Mouse (Mus musculus): ENCODE data around the gene Ppp6r2. TPM values are rescaled to one million over a fixed set of nuclear protein-coding genes. Genes with fewer than 3 reads are reported as not detected.

Gene Ppp6r2
- total RNA-seq, 2 experiments from 2014 or later, result 64.2 to 70.0 TPM

DNA sequence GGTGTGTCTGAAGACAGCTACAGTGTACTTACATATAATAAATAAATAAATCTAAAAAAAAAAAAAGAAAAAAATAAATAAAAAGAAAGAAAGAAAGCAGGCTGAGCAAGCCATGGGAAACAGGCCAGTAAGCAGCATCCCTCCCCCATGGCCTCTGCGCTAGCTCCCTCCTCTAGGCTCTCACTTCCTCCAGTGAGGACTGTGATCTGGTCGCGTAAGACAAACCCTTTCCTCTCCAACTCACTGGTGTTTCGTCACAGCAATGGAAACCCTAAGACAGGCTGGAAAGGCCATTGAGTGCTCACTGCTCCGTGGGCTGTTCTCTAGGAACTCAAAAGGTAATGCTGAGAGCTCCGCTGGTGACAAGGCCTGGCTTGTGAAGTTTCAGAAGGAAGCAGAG is 37.7 kb downstream of the Ppp6r2 start:
- no peak for DNase-seq (ENCODE audit: low spot score in 2 of 2)

DNA sequence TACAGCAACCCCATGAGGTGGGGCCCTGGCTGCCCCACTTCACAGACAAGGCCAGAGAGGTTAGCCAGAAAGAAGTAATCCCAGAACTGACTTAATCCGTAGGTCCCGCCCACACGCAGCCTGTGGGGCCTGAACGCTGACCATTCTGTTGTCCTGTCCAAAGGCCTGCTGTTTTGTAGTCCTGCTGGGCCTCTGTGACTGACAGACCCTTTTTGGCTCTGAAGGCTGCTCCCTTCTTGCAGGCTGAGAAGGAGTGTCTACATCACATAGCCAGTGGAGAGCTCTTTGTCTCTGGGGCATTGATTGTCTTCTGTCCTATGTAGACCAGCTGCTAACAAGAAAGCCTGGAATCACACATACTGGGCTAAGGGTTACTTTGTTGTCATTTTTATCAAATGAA is 44.0 kb downstream of the Ppp6r2 start:
- no peak for DNase-seq (ENCODE audit: low spot score in 2 of 2)

DNA sequence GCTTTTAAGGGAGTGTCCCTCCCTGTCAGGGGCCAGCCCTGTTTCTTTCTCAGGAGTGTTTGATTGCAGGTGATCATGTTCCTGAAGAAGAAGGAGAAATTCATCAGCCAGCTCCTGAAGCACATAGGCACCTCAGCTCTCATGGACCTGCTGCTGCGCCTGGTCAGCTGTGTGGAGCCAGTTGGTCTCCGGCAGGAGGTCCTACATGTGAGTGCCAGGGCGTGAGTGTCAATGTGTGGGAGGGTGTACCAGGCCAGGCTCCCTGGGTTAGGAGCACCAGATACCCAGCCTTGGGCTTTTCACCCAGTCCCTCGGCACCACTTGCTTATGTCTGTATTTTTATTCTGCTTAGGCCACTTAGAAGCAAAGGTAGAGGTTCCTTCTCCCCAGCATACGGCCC is 47.6 kb downstream of the Ppp6r2 start:
- no peak for DNase-seq (ENCODE audit: low spot score in 2 of 2)

DNA sequence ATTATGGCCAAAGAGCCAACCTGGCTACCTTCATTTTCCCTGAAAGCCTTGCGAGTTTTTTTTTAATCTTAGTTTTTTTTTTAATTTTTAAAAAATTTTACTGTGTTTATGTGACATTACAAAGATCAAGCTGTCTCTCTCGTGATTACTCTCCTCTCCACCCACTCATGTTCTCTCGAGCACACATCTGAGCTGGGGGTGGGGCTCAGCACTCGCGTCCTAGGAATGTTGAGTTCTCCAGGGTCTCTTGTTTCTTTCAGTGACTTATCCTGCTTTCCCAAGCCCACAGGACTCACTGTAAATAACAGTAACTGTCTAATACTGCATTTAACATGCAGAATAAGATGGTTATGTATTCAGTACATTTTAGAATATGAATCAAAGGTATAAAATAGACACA is 53.1 kb downstream of the Ppp6r2 start:
- no peak for DNase-seq (ENCODE audit: low spot score in 2 of 2)

DNA sequence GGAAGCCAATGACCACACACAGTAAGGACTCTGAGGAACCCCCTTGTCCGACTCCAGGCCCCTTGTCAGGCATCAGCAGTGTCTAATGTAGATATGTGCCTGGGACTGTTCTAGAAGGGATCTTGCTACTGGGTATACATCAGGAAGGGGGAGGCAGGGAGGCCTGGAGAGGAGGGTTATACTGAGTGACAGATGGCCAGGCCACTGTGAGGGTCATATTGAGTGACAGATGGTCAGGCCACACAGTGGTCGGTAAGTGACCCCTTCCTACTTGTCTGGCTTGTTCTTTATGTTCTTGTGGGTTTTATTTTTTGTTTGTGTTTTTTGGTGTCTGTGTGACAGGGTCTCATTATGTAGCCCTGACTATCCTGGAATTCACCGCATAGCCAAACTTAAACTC is 64.1 kb downstream of the Ppp6r2 start:
- no peak for DNase-seq (ENCODE audit: low spot score in 2 of 2)

DNA sequence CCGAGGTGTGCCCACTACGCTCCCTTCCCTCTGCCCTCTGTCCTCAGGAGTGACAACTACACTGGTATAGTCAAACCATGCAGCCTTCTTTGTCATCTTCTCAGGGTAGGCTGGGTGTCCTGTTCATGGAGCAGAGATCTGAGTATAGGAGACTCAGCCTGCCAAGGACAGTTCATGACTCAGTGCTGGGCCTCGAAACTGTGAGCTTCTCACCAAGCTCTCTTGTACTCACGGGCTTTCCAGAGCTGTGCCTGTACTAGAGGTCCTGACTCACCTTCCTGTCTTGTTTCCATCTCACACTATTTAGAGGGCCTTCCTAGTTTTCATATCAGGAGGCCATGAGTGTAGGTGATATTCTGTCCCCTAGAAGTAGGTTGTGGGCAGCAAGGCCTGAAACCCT is 66.0 kb downstream of the Ppp6r2 start:
- DNase-seq (ENCODE audit: low spot score in 2 of 2), result no peak

DNA sequence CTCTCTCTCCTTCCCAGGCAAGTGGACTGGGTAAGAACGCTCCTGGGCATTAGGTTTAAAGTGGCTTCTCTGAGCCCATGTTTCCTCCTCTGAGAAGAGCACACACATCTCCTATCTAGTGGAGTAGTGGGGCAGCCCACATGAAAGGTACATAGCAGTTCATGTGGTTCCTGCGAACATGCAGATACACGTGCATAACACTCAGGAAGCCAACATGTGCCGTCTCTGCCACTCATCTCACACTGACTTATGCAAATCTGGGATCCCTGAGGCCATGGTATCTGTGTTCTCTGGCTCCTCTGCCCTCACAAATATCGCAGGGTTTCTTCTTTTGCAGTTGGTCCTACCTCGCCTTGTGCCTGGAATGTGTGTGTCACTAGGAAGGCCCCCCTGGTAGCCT is 71.2 kb downstream of the Ppp6r2 start:
- DNase-seq (ENCODE audit: low spot score in 2 of 2), result no peak

DNA sequence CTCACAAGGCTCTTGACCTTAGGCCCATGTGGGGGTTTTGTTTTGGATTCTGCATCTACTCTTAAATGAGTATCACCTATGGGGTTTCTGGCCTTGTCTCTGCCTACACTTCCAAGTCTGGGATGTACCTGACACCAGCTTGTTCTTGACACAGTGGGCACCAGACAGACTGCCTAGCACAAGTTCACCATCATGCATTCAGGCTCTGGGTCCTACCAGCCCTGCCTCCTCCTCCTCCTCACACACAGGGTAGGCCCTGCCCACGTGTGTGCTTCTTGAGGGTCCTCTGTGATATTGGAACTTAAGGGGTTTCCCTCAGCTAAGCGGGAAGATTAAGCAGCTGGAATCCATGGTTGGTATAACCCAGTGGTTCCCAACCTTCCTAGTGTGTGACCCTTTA is 72.7 kb downstream of the Ppp6r2 start:
- no peak for DNase-seq (ENCODE audit: low spot score in 2 of 2)

DNA sequence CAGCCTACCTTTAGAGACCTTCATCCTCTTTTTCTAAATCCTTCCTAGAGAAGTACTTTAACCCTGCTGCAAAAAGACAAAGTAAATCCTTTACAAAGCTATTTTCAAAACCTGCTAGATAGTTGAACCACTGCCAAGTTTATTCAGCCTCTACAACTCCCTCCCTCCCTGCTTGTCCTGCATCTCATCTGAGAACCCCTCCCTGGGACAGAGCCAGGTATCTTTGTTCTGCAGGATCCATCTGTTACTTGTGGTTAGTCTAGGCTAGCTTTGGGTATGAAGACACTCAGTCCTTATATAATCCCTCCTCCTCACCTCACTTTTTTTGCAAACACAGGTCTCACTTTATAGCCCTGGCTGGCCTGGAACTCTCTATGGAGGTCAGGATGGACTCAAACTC is 73.7 kb downstream of the Ppp6r2 start:
- no peak for DNase-seq (ENCODE audit: low spot score in 2 of 2)

DNA sequence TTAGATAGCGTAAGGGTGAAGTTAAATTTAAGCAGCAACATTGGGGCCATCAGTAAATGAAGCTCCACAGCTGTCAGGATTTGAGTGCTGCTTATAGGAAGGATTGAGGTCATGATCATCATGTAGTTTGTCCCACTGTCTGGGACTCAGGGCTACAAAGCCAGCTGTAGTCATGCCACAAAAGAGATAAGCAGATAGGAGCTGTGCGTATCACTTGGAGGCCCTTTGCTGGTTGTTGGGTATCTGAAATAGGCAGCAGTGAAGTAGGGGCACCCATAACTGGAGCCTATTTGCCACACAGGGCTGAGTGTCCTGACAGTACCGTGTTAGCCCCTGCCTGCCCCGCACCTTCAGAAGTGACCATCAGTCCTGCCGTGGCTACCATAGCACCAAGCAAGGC is 74.1 kb downstream of the Ppp6r2 start:
- no peak for DNase-seq (ENCODE audit: low spot score in 2 of 2)

DNA sequence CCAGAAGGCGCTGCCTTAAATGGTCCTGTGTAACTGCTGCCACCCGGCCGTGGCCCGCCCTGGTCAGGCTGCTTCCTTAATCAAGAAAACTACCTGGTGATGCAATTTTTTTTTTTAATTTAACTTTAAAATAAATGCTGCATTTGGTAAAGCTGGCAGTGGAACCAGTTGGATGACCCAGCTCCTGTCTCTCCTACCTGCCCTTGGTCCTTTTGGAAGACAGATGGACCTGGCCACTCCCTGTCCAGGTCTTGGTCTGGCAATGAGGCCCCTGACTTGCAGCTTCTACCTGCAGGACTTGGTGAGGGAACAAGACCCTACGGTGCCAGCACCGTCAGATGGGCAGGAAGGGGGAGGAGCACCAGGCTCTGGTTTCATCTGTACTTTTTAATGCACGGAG is 74.8 kb downstream of the Ppp6r2 start:
- DNase-seq (ENCODE audit: low spot score in 2 of 2), result no peak

DNA sequence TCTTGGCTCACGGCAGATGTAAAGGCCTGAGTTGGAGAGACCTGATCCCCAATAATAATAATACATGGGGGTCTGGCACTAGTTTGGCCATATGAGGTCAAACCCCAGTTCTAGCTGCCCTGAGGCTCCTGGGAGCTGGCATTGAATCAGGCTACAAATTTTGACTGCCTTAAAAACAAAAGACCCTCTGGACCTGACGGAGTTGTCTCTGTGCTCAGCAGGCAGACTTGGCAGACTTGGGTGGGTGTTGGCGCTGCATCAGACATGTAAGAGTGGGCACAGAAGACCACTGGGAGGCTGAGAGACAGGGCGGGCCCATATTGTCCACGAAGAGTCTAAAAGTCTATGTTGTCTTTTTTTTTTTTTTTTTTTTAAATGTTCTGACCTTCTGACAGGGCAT is 75.2 kb downstream of the Ppp6r2 start:
- DNase-seq (ENCODE audit: low spot score in 2 of 2), result no peak

DNA sequence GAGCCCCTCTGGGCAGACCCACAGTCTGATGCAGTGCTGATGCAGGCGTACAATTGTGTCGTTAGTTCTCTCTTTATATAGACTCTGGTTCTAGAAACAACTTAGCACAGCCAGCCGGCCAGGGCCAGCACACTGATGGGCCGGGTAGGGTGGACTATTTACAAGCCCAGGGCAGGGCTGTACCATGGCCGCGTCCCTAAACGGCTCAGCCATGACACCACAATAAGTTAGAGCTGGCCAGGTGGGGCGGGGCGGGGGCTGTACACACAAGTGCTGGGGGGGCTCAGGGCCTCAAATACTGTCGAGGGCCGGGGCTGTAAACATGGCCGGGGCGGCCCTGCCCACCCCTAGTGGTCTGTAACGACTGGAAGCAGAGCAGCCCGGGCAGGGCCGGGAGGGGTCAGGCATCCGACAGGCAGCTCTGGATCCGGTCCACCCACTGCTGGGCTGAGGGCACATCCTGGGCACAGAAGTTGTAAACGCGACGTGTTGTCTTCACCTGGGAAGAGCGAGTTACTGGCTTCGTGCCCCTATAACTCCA is 76.9 kb downstream of the Ppp6r2 start:
- no peak for DNase-seq (ENCODE audit: low spot score in 2 of 2)

DNA sequence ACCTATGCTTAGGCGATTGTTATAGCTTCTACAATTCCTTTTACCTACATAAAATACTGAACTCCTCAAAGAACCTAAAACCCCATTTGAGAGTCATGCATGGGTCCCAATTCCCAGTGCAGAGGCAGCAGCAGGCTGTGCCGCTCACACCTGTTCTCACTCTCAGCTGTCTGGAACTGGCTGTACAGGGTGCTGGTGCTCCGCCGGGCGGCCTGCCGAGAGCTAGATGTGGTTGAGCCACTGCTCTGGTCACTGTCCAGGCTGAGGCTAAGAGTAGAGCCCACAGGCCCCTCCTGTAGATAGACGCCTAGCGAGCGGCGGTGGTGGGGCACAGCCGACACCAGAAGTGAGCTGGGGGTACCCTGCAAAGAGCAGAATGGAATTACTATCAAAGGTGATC is 78.1 kb downstream of the Ppp6r2 start:
- DNase-seq (ENCODE audit: low spot score in 2 of 2), result no peak

DNA sequence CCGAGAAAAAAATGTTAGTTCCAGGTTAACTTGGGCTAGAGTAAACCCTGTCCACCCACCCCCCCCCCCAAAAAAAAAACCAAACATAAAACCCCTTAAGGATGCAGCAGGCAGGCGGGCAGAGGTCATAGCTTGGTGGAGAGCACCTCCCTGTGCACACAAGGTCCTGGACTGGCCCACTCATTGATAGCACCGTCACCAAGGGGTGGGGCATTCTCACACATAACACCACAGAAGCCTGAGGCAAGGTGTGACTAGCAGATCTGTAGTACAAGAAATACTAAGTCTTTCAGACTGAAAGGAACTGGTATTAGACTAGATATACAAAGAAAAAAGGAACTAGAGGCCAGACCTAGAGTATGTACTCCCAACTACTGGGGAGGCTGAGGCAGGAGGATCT is 80.2 kb downstream of the Ppp6r2 start:
- no peak for DNase-seq (ENCODE audit: low spot score in 2 of 2)

DNA sequence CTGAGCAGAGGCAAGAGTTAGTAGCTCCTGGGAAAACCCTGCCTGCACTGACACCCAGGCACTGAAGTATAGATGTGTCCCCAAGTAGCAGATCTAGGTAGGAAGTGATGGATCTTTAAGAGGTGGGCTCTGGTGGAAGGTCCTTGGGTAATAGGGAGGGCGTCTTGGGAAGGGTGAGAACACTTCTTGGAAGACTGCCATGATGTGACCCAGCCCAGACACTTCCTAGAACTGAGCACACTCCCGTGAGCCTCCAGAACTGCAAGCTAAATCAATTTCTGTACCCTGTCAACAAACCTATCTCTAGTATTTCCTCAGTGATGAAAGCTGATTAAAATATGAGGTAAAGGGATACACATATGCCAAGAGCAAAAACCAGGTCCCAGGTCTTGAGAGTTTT is 81.4 kb downstream of the Ppp6r2 start:
- no peak for DNase-seq (ENCODE audit: low spot score in 2 of 2)

DNA sequence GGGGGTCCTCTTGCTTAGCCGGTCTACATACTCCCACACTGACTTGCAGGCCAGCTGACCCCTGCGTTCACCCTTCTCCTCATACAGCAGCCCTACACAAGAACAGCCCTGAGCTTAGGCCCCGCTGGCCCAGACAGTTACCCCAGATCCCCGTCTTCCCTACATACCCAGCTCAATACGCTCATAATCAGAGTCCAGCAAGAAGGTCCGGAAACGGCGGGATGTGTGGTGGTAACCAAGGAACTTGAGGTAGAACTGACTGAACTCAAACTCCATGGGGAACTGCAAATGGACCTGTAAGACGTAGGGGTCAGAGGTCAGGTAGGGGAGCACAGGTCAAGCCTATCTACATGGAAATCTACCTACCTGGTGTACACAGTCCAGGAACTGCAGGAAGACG is 82.4 kb downstream of the Ppp6r2 start:
- no peak for DNase-seq (ENCODE audit: low spot score in 2 of 2)

DNA sequence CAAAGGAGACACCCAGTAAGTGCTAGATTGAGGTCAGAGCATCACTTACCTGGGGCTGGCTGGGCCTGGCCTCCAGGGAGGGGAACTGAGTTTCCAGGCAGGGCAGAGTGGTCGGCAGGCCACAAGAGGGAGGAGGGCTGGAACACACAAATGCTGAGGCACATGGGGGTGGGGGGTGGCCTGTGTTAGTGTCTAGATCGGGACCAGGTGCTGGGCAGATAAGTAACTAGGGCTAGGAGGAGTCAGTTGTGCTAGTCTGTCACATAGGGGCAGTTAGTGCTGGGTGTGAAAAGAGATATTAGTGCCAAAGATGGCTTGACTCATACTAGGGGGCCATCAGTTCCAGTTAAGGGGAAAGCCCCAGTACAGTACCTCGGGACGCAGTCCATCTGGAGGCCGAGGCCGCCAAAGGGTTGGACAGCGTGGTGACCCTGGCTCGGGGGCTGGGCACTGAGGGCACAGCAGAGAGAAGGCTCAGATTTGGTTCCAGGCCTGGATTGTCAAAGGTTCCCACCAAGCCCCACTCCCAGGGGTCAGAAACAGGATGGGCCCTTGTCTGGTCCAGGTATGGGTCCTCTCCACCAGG is 84.3 kb downstream of the Ppp6r2 start:
- no peak for DNase-seq (ENCODE audit: low spot score in 2 of 2)

DNA sequence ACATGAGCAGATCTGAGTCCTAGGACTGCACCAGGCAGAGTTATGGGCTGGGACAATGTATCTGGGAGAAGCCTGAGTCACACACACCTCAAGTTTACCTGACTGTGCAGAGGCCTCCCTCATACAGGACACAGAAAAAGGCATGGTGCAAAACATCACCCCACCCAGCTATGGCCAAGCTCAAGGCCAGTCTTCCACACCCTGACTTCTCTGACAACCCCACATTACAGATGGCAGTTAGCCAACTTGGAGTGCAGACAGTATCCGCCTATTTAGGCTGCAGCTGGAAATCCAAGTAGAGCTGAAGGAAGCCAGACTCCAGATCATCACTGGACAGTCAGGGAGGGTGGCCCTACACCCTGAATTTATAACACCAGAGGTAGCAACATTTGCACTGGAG is 85.1 kb downstream of the Ppp6r2 start:
- DNase-seq (ENCODE audit: low spot score in 2 of 2), result peak in 1 of 2 experiments; percentile 46

DNA sequence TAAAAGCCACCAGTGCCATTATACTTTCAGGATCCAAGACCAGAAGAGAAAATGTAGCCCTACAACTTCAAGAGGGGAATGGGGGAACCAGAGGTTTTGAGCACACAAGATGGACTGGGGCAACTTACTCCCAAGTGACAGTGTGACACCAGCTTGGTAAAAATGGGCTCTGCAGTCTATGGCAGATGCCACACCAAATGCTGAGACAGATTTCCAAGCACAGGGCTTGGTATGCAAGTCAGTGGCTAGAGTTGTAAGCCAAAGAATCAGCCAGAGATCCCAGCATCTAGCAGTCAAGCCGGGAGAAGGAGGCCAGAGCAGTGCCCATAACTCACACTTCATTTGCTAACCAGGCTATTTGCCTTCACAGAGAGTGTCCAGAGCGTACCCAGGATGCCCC is 86.3 kb downstream of the Ppp6r2 start:
- no peak for DNase-seq (ENCODE audit: low spot score in 2 of 2)

DNA sequence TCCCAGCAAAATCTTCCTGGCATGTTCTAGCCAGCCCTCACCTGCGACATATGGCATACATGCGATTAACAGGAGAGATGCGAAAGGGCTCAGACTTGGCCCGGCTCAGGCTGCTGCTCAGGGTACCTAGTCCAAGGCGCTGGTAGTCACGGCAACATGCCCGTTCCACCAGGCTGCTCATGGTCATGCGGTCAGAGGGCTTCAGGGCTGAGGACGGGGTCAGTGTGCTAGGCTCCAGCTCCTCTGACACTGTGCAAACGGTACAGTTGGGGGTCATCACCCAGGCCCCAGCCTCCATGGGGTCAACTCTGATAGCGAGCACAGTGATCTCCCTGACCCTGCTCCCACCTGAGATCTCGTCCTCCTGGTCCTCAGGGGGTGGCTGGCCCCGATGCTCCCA is 88.8 kb downstream of the Ppp6r2 start:
- DNase-seq (ENCODE audit: low spot score in 2 of 2), result no peak

DNA sequence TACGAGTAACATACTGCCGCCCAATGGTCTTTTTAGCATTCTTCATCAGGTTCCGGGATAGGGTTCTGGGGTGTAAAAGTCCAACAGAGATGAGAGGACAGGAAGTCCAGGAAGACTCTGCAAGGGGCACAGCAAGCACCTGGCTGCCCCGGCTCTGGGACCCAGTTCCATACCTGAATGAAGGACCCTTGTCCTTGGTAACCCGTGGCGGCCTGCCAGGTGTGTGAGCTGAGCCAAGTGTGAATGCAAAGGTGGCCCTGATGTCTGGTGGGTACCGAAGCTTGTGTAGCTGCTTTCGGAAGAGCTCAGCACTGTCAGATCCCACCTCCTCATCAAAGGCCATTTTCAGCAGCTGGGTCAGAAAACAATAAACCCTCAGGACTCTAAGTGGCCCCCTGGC is 89.2 kb downstream of the Ppp6r2 start:
- no peak for DNase-seq (ENCODE audit: low spot score in 2 of 2)

DNA sequence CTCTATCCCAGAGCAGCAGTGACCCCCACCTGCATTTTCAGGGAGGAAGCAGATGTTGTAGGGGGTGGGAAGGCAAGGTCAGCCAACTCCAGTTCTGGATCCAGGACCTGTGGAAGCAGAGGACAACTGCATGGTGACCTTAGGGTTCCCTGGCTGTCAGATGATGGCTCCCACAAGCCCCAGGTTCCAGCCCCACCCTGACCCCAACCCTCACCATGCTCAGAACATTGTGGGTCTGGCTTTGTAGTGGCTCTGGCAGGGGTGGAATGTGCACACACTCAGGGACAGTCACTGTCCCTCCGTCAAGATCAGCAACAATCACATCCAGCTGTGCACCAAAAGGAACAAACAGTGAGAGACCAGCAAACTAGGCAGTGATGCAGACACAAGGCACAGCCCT is 94.6 kb downstream of the Ppp6r2 start:
- no peak for DNase-seq (ENCODE audit: low spot score in 2 of 2)

DNA sequence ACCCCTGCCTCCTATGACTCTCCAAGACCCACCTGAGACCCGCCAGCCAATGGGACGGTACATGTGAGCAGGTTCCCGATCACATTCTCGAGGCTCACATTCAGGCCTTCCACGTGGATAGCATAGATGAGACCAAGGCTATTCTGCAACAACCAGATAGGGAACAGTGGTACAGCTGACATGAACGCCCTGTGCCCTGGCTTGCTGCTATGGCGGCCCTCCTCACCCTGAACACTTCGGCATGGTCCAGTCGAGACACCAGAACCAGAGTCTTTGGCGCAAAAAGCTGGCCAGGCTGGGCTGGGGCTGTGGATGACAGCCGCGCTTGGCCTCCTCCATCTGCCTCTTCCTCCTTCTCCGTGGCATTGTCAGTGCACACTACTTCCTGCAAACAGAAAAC is 96.1 kb downstream of the Ppp6r2 start:
- no peak for DNase-seq (ENCODE audit: low spot score in 2 of 2)

All from gastrocnemius, postnatal 4 days (tissue).